Mouse (Mus musculus): ENCODE results near the gene Cox6a1. TPM values are rescaled to one million over a fixed set of nuclear protein-coding genes. Genes with fewer than 3 reads are reported as not detected.
A peak's percentile ranks its signal among the peaks of the same experiment; 100 is the strongest.
"Not testable (repeated sequence)": the region's sequence is repeated elsewhere in the genome, so short reads cannot be mapped to it uniquely, and the experiment has no call there.

Cox6a1 gene
- polyA plus RNA-seq, 1 experiment from 2014 or later: 718 TPM

DNA sequence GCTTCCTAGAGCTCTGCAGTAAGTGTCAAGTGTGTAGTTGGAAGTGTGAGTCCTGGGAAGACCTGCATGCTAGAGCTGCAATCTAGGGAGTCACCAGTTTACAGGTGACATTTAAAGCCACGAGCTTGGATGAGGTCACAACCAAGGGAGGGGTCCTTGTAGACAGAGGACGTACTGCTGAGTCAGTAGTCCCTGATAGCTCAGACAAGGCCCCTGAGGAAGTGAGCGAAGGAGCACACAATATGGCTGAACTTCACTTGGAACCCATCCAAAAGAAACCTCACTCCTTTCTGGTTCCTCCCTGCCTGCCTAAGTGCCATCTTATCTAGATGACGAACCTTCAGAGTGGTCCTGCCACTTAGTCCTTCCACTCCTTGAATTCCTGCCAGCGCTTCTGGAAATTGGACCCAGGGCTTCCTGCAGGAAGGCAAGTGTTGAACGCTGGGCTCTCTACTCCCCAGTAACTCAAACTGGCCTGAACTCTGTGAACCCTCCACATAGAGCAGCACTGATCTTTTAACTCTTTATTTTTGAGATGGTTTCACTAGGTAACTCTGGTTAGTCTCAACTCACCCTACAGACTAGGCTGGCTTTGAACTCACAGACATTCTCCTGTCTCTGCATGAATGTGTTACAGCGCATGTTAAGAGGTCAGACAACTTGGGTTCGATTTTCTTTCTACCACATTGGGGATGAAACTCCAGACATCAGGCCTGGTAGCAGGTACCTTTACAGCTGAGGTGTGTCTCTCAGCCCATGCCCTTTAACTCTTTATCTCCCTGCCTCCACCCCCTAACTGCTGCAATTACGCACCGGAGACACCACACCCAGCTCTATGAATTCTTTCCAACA lies 35.7 kb downstream of the Cox6a1 start:
- no peaks in the 10 kb centered on the region for H3K27me3 ChIP-seq (ENCODE audit: low read depth, poor library complexity, severe bottlenecking)
- WGBS: 76% methylated on average over 10 of the region's 10 CpGs
- H3K4me3 ChIP-seq: no peak overlapping the region
- DNase-seq (ENCODE audit: low spot score): no peak
- no peaks in the 10 kb centered on the region for H3K9me3 ChIP-seq (replicated peaks)
- peaks cover 37% of the 10 kb centered on the region for H3K4me1 ChIP-seq
- no peaks in the 10 kb centered on the region for H3K36me3 ChIP-seq
- peak overlapping the region; percentile 68; the same call in 1 of the 2 replicates for H3K27ac ChIP-seq

DNA sequence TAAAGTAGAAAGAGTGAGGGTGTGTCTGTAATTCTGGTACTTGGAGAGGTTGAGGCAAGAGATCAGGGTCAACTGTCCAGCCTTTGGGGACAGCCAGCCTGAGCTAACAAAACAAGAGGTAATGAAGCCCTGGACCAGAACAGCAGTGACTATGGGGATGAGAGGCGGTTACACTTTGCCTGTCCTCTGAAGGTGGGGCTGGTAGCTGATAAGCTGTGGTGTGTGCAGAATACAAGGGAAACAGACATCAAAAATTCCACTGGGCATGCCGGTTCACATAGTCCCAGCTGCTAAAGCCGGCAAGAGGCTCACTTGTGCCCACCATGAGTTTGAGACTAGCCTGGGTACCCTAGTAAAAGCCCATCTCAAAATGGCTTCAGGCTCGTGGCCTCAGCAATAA lies 36.4 kb downstream of the Cox6a1 start:
- no peaks in the 10 kb centered on the region for H3K36me3 ChIP-seq

DNA sequence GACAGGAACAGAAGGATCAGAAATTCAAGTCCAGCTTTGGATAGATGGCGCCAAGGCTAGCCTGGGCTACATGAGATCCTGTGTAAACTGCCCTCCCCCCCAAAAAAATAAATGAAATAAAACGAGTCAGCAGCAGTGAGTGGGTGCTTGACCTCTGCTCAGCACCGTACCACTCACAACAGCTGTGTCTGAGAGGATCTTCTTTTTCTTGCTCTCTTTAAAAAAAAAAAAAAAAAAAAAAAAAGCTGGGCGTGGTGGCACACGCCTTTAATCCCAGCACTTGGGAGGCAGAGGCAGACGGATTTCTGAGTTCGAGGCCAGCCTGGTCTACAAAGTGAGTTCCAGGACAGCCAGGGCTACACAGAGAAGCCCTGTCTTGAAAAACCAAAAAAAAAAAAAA lies 46.6 kb downstream of the Cox6a1 start:
- not testable (repeated sequence) for H3K27ac ChIP-seq; H3K9me3 ChIP-seq (replicated peaks); DNase-seq (ENCODE audit: low spot score); H3K4me3 ChIP-seq; H3K27me3 ChIP-seq (ENCODE audit: low read depth, poor library complexity, severe bottlenecking)
- Histone ChIP-seq H3K36me3 (peaks cover 28% of the 10 kb centered on the region), H3K4me1 (peaks cover 31% of the 10 kb centered on the region)
- WGBS: 88% methylated on average over 7 of the region's 7 CpGs

More for the DNA sequence above, 36.4 kb downstream of the Cox6a1 start:
- Histone ChIP-seq H3K27ac (0 out of 2 replicates have a peak overlapping the region, but pooled peaks have one; percentile 3), H3K27me3 (ENCODE audit: low read depth, poor library complexity, severe bottlenecking) (no peaks in the 10 kb centered on the region), H3K4me3 (no peak overlapping the region), H3K4me1 (peaks cover 30% of the 10 kb centered on the region), H3K9me3 (replicated peaks) (no peaks in the 10 kb centered on the region)
- DNase-seq (ENCODE audit: low spot score): no peak
- 82% methylated on average over 4 of the region's 4 CpGs for WGBS

DNA sequence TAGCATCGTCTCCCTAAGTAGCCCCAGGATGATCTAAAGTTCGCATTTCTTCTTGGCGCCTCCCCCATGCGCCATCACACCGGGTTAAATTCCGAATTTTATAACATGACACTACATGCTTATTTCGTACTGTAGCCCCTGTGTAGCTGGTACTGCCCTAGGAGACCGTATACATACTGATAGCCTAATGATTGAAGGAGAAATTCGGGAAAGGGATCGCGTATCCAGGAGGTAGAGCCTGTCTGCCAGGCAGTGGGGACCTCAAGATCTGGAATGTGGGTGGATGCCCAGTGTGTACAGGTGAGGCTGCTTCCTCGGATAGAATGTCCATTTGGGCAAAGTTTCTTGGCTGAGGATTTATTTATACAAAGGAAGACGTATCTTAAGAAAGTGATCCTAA lies 47.2 kb downstream of the Cox6a1 start:
- Histone ChIP-seq H3K27ac (peak overlapping the region; percentile 93), H3K4me1 (peaks cover 31% of the 10 kb centered on the region), H3K27me3 (ENCODE audit: low read depth, poor library complexity, severe bottlenecking) (no peaks in the 10 kb centered on the region), H3K9me3 (replicated peaks) (no peaks in the 10 kb centered on the region), H3K4me3 (peak overlapping the region; percentile 93), H3K36me3 (peaks cover 34% of the 10 kb centered on the region)
- WGBS: 31% methylated on average over 13 of the region's 13 CpGs
- no peak for DNase-seq (ENCODE audit: low spot score)

DNA sequence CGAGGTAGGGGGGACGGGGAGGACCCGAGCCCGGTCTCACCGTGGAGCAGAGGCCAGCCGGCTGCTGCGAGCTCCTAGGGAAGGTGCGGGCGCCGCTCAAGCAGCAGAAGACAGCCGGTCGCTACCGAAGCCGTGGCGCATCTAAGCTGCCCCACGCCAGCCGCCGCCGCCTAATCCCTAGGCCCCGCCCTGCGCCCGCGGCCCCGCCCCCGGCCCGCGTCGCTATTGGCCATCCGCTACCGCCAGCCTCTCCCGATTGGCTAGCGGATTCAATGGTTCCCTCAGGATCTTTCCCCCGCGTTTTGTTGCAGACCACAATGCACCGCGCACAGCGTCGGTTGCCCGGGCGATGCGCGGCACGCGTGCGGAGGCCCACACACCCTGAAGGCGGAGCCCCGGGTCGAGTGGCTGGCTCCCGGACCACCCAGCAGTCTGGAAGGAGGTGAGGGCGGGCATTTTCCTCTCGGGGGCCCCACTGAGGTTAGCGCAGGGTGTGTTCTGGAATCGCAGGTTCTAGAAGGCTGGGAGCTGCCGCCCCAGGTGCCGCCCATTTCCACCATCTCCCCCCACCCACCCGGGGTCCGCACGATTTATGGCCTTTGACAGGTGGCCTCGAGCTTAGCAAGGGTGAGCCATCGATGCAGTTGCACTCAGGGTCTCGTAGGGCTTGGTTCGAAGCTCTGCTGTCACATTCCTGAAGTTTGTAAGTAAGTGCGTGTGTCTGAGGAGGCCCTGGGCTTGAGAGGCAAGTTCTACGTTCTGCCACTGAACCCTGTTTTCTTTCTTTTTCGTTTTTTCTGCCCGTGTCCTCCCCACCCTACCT lies 47.8 kb downstream of the Cox6a1 start, which contains the start of gene Dynll1:
Gene Dynll1, minus strand, starts transcription at position 208 of the 823 bp plus-strand sequence.
- WGBS: under 1% methylated on average over 65 of the region's 66 CpGs
- no peaks in the 10 kb centered on the region for H3K27me3 ChIP-seq (ENCODE audit: low read depth, poor library complexity, severe bottlenecking)
- peaks cover 31% of the 10 kb centered on the region for H3K4me1 ChIP-seq

DNA sequence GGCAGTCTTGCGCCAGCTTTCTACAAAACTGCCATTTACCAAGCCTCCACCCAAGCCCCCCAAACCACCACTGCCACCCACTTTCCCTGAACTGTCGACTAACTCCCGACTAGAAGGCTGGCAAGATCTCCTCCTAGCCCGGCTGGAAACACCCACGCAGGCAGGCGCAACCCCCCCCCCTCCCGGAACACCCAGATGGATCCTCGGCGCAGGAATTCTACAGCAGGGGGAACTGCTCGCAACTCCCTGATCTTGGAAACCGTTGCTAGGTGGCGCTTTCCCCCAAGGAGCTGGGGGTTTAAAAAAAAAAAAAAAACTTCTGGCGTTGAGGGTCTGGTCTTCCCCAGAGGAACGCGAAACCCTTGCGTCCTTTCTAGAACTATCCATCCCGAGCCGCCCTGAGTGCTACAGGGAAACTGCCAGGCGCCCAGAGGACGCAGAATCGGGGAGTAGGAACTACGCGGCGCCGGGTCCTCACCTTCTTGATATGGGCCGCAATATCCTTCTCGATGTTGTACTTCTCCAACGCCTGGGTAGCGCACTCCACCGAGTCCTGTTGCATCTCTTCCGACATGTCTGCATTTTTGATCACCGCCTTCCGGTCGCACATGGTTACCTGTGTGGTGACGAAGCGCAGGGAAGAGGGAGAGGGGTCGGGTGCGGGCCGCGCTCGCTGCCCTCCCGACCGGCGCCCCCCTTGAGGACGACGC lies 48.6 kb downstream of the Cox6a1 start:
- no peaks in the 10 kb centered on the region for H3K9me3 ChIP-seq (replicated peaks)
- peak; percentile 71 for DNase-seq (ENCODE audit: low spot score)
- H3K4me1 ChIP-seq: peaks cover 34% of the 10 kb centered on the region
- peaks cover 48% of the 10 kb centered on the region for H3K36me3 ChIP-seq
- no peaks in the 10 kb centered on the region for H3K27me3 ChIP-seq (ENCODE audit: low read depth, poor library complexity, severe bottlenecking)
- H3K27ac ChIP-seq: peak overlapping the region; percentile 93
- under 1% methylated on average over 46 of the region's 46 CpGs for WGBS
- H3K4me3 ChIP-seq: peak overlapping the region; percentile 93

More for the DNA sequence above, 47.8 kb downstream of the Cox6a1 start, which contains the start of gene Dynll1:
- Histone ChIP-seq H3K4me3 (peak within 1 kb of the TSS; percentile 93), H3K9me3 (replicated peaks) (no peaks in the 10 kb centered on the region), H3K27ac (peak within 1 kb of the TSS; percentile 93), H3K36me3 (peaks cover 40% of the 10 kb centered on the region)
- peak; percentile 100 for DNase-seq (ENCODE audit: low spot score)

DNA sequence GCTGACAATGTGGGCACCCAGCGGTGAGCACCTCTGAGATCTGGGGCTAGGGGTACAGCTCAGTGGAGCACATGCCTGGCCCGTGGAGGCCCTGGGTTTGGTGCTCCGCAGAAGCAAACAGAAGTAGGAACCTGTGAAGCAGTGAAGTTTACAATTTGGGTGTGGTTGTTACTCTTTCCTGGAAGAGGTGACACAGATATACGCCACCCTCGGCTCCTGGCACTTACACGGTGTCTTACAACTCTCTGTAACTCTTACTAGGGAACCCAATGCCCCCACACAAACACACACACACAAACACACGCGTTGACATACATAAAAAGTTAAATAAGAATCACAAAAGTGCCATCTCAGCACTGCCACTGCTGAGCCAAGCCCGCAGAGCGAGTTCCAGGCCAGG lies 52.4 kb downstream of the Cox6a1 start:
- Histone ChIP-seq H3K9me3 (replicated peaks) (no peaks in the 10 kb centered on the region), H3K27ac (no peak overlapping the region), H3K4me3 (no peak overlapping the region), H3K36me3 (peaks cover 83% of the 10 kb centered on the region), H3K4me1 (peaks cover 32% of the 10 kb centered on the region), H3K27me3 (ENCODE audit: low read depth, poor library complexity, severe bottlenecking) (no peaks in the 10 kb centered on the region)
- 86% methylated on average over 10 of the region's 10 CpGs for WGBS
- no peak for DNase-seq (ENCODE audit: low spot score)

Other genes starting within 250 kb of the Cox6a1 start
- gene Acads, start 229.6 kb downstream of the Cox6a1 start, polyA plus RNA-seq (2016; fragmentation: Nextera tagmentation; extraction: Ambion mirVana): 91.6 and 91.9 TPM in 2 replicates
- 77.0 and 78.3 TPM in 2 replicates for gene Unc119b, start 214.0 kb downstream of the Cox6a1 start, polyA plus RNA-seq (2016; fragmentation: Nextera tagmentation; extraction: Ambion mirVana)
- 92.0 and 94.3 TPM in 2 replicates for gene Mlec, start 190.8 kb downstream of the Cox6a1 start, polyA plus RNA-seq (2016; fragmentation: Nextera tagmentation; extraction: Ambion mirVana)
- 1.9 and 2.6 TPM in 2 replicates for gene Cabp1, start 154.6 kb downstream of the Cox6a1 start, polyA plus RNA-seq (2016; fragmentation: Nextera tagmentation; extraction: Ambion mirVana)
- gene Pop5, start 113.1 kb downstream of the Cox6a1 start, polyA plus RNA-seq (2016; fragmentation: Nextera tagmentation; extraction: Ambion mirVana): 130 and 157 TPM in 2 replicates
- gene Rnf10, start 76.1 kb downstream of the Cox6a1 start, polyA plus RNA-seq (2016; fragmentation: Nextera tagmentation; extraction: Ambion mirVana): 159 and 160 TPM in 2 replicates
- gene Coq5, start 69.3 kb downstream of the Cox6a1 start, polyA plus RNA-seq (2016; fragmentation: Nextera tagmentation; extraction: Ambion mirVana): 54.1 and 57.2 TPM in 2 replicates
- gene Dynll1, start 48.0 kb downstream of the Cox6a1 start, polyA plus RNA-seq (2016; fragmentation: Nextera tagmentation; extraction: Ambion mirVana): 1,816 and 1,865 TPM in 2 replicates
- gene Srsf9, start 21.8 kb downstream of the Cox6a1 start, polyA plus RNA-seq (2016; fragmentation: Nextera tagmentation; extraction: Ambion mirVana): 444 and 468 TPM in 2 replicates
- gene Gatc, start 7.8 kb downstream of the Cox6a1 start, polyA plus RNA-seq (2016; fragmentation: Nextera tagmentation; extraction: Ambion mirVana): 33.3 and 34.1 TPM in 2 replicates
- 55.0 and 60.0 TPM in 2 replicates for gene Triap1, start 7.8 kb downstream of the Cox6a1 start, polyA plus RNA-seq (2016; fragmentation: Nextera tagmentation; extraction: Ambion mirVana)
- gene Msi1, start 80.6 kb upstream of the Cox6a1 start, polyA plus RNA-seq (2016; fragmentation: Nextera tagmentation; extraction: Ambion mirVana): 54.0 and 60.6 TPM in 2 replicates
- not detected in 2 replicates for gene Pla2g1b, start 117.3 kb upstream of the Cox6a1 start, polyA plus RNA-seq (2016; fragmentation: Nextera tagmentation; extraction: Ambion mirVana)
- 16.0 and 18.5 TPM in 2 replicates for gene Sirt4, start 135.7 kb upstream of the Cox6a1 start, polyA plus RNA-seq (2016; fragmentation: Nextera tagmentation; extraction: Ambion mirVana)
- 36.8 and 45.3 TPM in 2 replicates for gene Pxn, start 157.7 kb upstream of the Cox6a1 start, polyA plus RNA-seq (2016; fragmentation: Nextera tagmentation; extraction: Ambion mirVana)
- 1,442 and 1,757 TPM in 2 replicates for gene Rplp0, start 210.5 kb upstream of the Cox6a1 start, polyA plus RNA-seq (2016; fragmentation: Nextera tagmentation; extraction: Ambion mirVana)
- 63.3 and 63.8 TPM in 2 replicates for gene Gcn1l1, start 216.3 kb upstream of the Cox6a1 start, polyA plus RNA-seq (2016; fragmentation: Nextera tagmentation; extraction: Ambion mirVana)